Comparison of ENCODE assay signal across 18 mouse cellular contexts in genomic region chr9:65073555-65073954, GRCm38 (mm10). TPM values are rescaled to one million over a fixed set of nuclear protein-coding genes. Genes with fewer than 3 reads are reported as not detected.
DNase-seq lines count a peak whose midpoint lies in the region; ATAC-seq lines count a peak whose summit lies in the region.
"Had no signal": no experiment of that assay in that cellular context is flagged by ENCODE, and none has a peak within 500 bp of the region (broad histone marks: within the 10 kb centered on the region; RNA-seq: fewer than 3 reads in every experiment).

No protein-coding gene starts in this region.

- H3K4me3 ChIP-seq in midbrain, embryonic 14.5 days (replicated peaks; ENCODE audit: low read depth, low read length), result no peak overlapping the region
- no peak overlapping the region for H3K4me3 ChIP-seq in midbrain, embryonic 16.5 days (ENCODE audit: low read depth, low read length)
- H3K4me3 ChIP-seq in embryonic facial prominence, embryonic 12.5 days, result no peak overlapping the region
- H3K4me3 ChIP-seq: heart, embryonic 10.5 days; liver, embryonic 13.5 days; neural tube, embryonic 12.5 days had no signal

- H3K27me3 ChIP-seq in midbrain, embryonic 14.5 days (ENCODE audit: control insufficient read depth, insufficient read depth, low read length), result no peaks in the 10 kb centered on the region
- H3K27me3 ChIP-seq in midbrain, embryonic 16.5 days (ENCODE audit: control insufficient read depth, insufficient read depth, low read depth, low read length), result no peaks in the 10 kb centered on the region
- no peaks in the 10 kb centered on the region for H3K27me3 ChIP-seq in embryonic facial prominence, embryonic 12.5 days
- H3K27me3 ChIP-seq: liver, embryonic 13.5 days; neural tube, embryonic 12.5 days had no signal

- peaks cover 89% of the 10 kb centered on the region for H3K36me3 ChIP-seq in midbrain, embryonic 14.5 days (ENCODE audit: control insufficient read depth, insufficient read depth, low read length)
- H3K36me3 ChIP-seq in midbrain, embryonic 16.5 days (ENCODE audit: control insufficient read depth, insufficient read depth, low read length), result peaks cover 27% of the 10 kb centered on the region
- H3K36me3 ChIP-seq in embryonic facial prominence, embryonic 12.5 days, result peaks cover 64% of the 10 kb centered on the region

- DNase-seq in heart, adult 11 months, result peak; percentile 72
- DNase-seq in heart, adult 18-20 months, result no peak
- DNase-seq in midbrain, embryonic 14.5 days, result peak; percentile 24
- DNase-seq in spleen, postnatal 4 days (ENCODE audit: low spot score in 2 of 2), result peak; percentile 20 to 70
- DNase-seq in kidney, postnatal 25 days, result no peak
- DNase-seq in layer of hippocampus, postnatal 25 days (ENCODE audit: extremely low spot score in 1 of 2, low spot score in 1 of 2), result no peak
- DNase-seq: adrenal gland, postnatal 36 days; cerebellum, adult 9-10 months; gastrocnemius, postnatal 10 days; heart, postnatal 10 days; kidney, adult 18-20 months; kidney, postnatal 14 days; layer of hippocampus, adult 9-11 months; liver, embryonic 13.5 days had no signal

- 68% methylated on average over 9 of the region's 9 CpGs for WGBS in midbrain, embryonic 14.5 days
- whole genome bisulfite sequencing in midbrain, embryonic 16.5 days, result 65% methylated on average over 9 of the region's 9 CpGs
- WGBS in embryonic facial prominence, embryonic 12.5 days, result 52% methylated on average over 9 of the region's 9 CpGs

- H3K27ac ChIP-seq in midbrain, embryonic 14.5 days (replicated peaks; ENCODE audit: low read depth, low read length), result no peak overlapping the region
- H3K27ac ChIP-seq in midbrain, embryonic 16.5 days (ENCODE audit: low read length), result no peak overlapping the region
- no peak overlapping the region for H3K27ac ChIP-seq in embryonic facial prominence, embryonic 12.5 days
- H3K27ac ChIP-seq: heart, embryonic 10.5 days; neural tube, embryonic 12.5 days had no signal

- no peak overlapping the region for H3K4me2 ChIP-seq in midbrain, embryonic 14.5 days (ENCODE audit: low read length)
- H3K4me2 ChIP-seq in midbrain, embryonic 16.5 days (ENCODE audit: low read length), result no peak overlapping the region
- no peak overlapping the region for H3K4me2 ChIP-seq in embryonic facial prominence, embryonic 12.5 days (replicated peaks)
- H3K4me2 ChIP-seq: liver, embryonic 13.5 days; neural tube, embryonic 12.5 days had no signal

- no peaks in the 10 kb centered on the region for H3K4me1 ChIP-seq in midbrain, embryonic 14.5 days (ENCODE audit: control insufficient read depth, insufficient read depth, low read length)
- no peaks in the 10 kb centered on the region for H3K4me1 ChIP-seq in midbrain, embryonic 16.5 days (ENCODE audit: control insufficient read depth, insufficient read depth, low read length)
- no peaks in the 10 kb centered on the region for H3K4me1 ChIP-seq in embryonic facial prominence, embryonic 12.5 days
- H3K4me1 ChIP-seq: heart, embryonic 10.5 days; neural tube, embryonic 12.5 days had no signal

- no peaks in the 10 kb centered on the region for H3K9me3 ChIP-seq in midbrain, embryonic 14.5 days (ENCODE audit: control insufficient read depth, low read length)
- no peaks in the 10 kb centered on the region for H3K9me3 ChIP-seq in midbrain, embryonic 16.5 days (replicated peaks; ENCODE audit: control insufficient read depth, low read length, poor library complexity, severe bottlenecking)
- H3K9me3 ChIP-seq in embryonic facial prominence, embryonic 12.5 days, result no peaks in the 10 kb centered on the region
- H3K9me3 ChIP-seq: heart, embryonic 10.5 days; liver, embryonic 13.5 days; neural tube, embryonic 12.5 days had no signal

- no peak overlapping the region for H3K9ac ChIP-seq in midbrain, embryonic 14.5 days (replicated peaks; ENCODE audit: low read length)
- H3K9ac ChIP-seq in midbrain, embryonic 16.5 days (ENCODE audit: low read depth, low read length), result no peak overlapping the region
- H3K9ac ChIP-seq in embryonic facial prominence, embryonic 12.5 days, result no peak overlapping the region
- H3K9ac ChIP-seq: liver, embryonic 13.5 days; neural tube, embryonic 12.5 days had no signal

- no peak for ATAC-seq in midbrain, embryonic 14.5 days (ENCODE audit: low FRiP score, low TSS enrichment)
- no peak for ATAC-seq in midbrain, embryonic 16.5 days
- ATAC-seq in embryonic facial prominence, embryonic 12.5 days (ENCODE audit: insufficient number of reproducible peaks, insufficient read depth, low FRiP score, low TSS enrichment), result 0 out of 2 replicates have a peak, but pooled peaks have one; percentile 22

RNA-seq across cellular contexts. Expression of gene Igdcc4, which starts 27.7 kb away (rescaled TPM):
- total RNA-seq in heart, adult 18-20 months (2021), result 10 to 100 TPM; 12.3 to 13.8 TPM
- polyA plus RNA-seq in midbrain, embryonic 14.5 days (2014; fragmentation: Nextera tagmentation; extraction: Ambion mirVana), result 14.9 and 17.3 TPM in 2 replicates
- polyA plus RNA-seq in midbrain, embryonic 16.5 days (2015; fragmentation: Nextera tagmentation; extraction: Ambion mirVana), result 13.4 and 15.9 TPM in 2 replicates
- polyA plus RNA-seq in embryonic facial prominence, embryonic 12.5 days (2016; fragmentation: Nextera tagmentation; extraction: Ambion mirVana), result 25.0 and 25.4 TPM in 2 replicates
- total RNA-seq in layer of hippocampus, postnatal 25 days (2021), result 10 to 100 TPM; 30.5 to 33.1 TPM

RNA-seq across cellular contexts. Expression of gene Dpp8, which starts 41.3 kb away (rescaled TPM):
- 10 to 100 TPM; 57.2 to 60.2 TPM for total RNA-seq in heart, adult 18-20 months (2021)
- polyA plus RNA-seq in midbrain, embryonic 14.5 days (2014; fragmentation: Nextera tagmentation; extraction: Ambion mirVana), result 33.9 and 39.1 TPM in 2 replicates
- 39.3 and 42.7 TPM in 2 replicates for polyA plus RNA-seq in midbrain, embryonic 16.5 days (2015; fragmentation: Nextera tagmentation; extraction: Ambion mirVana)
- 44.9 and 48.2 TPM in 2 replicates for polyA plus RNA-seq in embryonic facial prominence, embryonic 12.5 days (2016; fragmentation: Nextera tagmentation; extraction: Ambion mirVana)
- total RNA-seq in layer of hippocampus, postnatal 25 days (2021), result 100 to 1,000 TPM; 150 to 161 TPM

RNA-seq across cellular contexts. Expression of gene Hacd3, which starts 52.1 kb away (rescaled TPM):
- 10 to 100 TPM; 16.7 to 18.0 TPM for total RNA-seq in heart, adult 18-20 months (2021)
- polyA plus RNA-seq in midbrain, embryonic 14.5 days (2014; fragmentation: Nextera tagmentation; extraction: Ambion mirVana), result 152 and 171 TPM in 2 replicates
- 241 and 246 TPM in 2 replicates for polyA plus RNA-seq in midbrain, embryonic 16.5 days (2015; fragmentation: Nextera tagmentation; extraction: Ambion mirVana)
- 108 TPM in 2 replicates for polyA plus RNA-seq in embryonic facial prominence, embryonic 12.5 days (2016; fragmentation: Nextera tagmentation; extraction: Ambion mirVana)
- 100 to 1,000 TPM; 162 to 176 TPM for total RNA-seq in layer of hippocampus, postnatal 25 days (2021)

Comparison
In these comparisons a context has a peak if more than half of its experiments do, and no peak if none do; other contexts are left out.
1. DNase-seq: peak in heart, adult 11 months (single experiment), midbrain, embryonic 14.5 days (single experiment) and spleen, postnatal 4 days (2 of 2); none in heart, adult 18-20 months (0 of 2), kidney, postnatal 25 days (0 of 2) and layer of hippocampus, postnatal 25 days (0 of 2).